Mouse (Mus musculus): ENCODE measurements at regions not wholly inside any gene's neighbourhood (a gene's known extent, or its start where the extent isn't known, plus 50 kb on each side); places are given as distances from the start of the nearest gene placed in this dataset.

GRCm38 (mm10) chr16:24219691-24220090 lies 173.6 kb upstream of the Lpp start:
- intact Hi-C loops (cut with DNase I; ENCODE audit: low total_unique reads): no loop called here
- no peak for DNase-seq

GRCm38 (mm10) chr16:24218850-24219185 lies 174.5 kb upstream of the Lpp start:
- no peak for DNase-seq
- intact Hi-C loops (cut with DNase I; ENCODE audit: low total_unique reads): no loop called here

GRCm38 (mm10) chr16:24218162-24218849 lies 175.0 kb upstream of the Lpp start:
- no peak for DNase-seq
- intact Hi-C loops (cut with DNase I; ENCODE audit: low total_unique reads): no loop called here

GRCm38 (mm10) chr16:24216828-24217227 lies 176.5 kb upstream of the Lpp start:
- DNase-seq: no peak
- intact Hi-C loops (cut with DNase I; ENCODE audit: low total_unique reads): no loop called here

GRCm38 (mm10) chr16:24215353-24215752 lies 178.0 kb upstream of the Lpp start:
- intact Hi-C loops (cut with DNase I; ENCODE audit: low total_unique reads): no loop called here
- no peak for DNase-seq

GRCm38 (mm10) chr16:24213577-24213976 lies 179.7 kb upstream of the Lpp start:
- intact Hi-C loops (cut with DNase I; ENCODE audit: low total_unique reads): no loop called here
- no peak for DNase-seq

- no peak for DNase-seq
- intact Hi-C loops (cut with DNase I; ENCODE audit: low total_unique reads): no loop called here
These were observed 180.6 kb upstream of the Lpp start for GRCm38 (mm10) chr16:24212702-24213101.

GRCm38 (mm10) chr16:24211588-24211987 lies 181.7 kb upstream of the Lpp start:
- intact Hi-C loops (cut with DNase I; ENCODE audit: low total_unique reads): no loop called here
- no peak for DNase-seq

- intact Hi-C loops (cut with DNase I; ENCODE audit: low total_unique reads): no loop called here
- no peak for DNase-seq
These were observed 184.4 kb upstream of the Lpp start for GRCm38 (mm10) chr16:24208876-24209275.

GRCm38 (mm10) chr16:24208118-24208517 lies 185.2 kb upstream of the Lpp start:
- intact Hi-C loops (cut with DNase I; ENCODE audit: low total_unique reads): no loop called here
- DNase-seq: no peak

- DNase-seq: no peak
- intact Hi-C loops (cut with DNase I; ENCODE audit: low total_unique reads): no loop called here
These were observed 186.3 kb upstream of the Lpp start for GRCm38 (mm10) chr16:24207056-24207455.

- intact Hi-C loops (cut with DNase I; ENCODE audit: low total_unique reads): no loop called here
- DNase-seq: no peak
These were observed 186.8 kb upstream of the Lpp start for GRCm38 (mm10) chr16:24206461-24206861.

GRCm38 (mm10) chr16:24205594-24205993 lies 187.7 kb upstream of the Lpp start:
- DNase-seq: peak; percentile 67
- intact Hi-C loops (cut with DNase I; ENCODE audit: low total_unique reads): no loop called here

GRCm38 (mm10) chr16:24204064-24204730 lies 189.1 kb upstream of the Lpp start:
- DNase-seq: no peak
- intact Hi-C loops (cut with DNase I; ENCODE audit: low total_unique reads): no loop called here

GRCm38 (mm10) chr16:24202653-24203052 lies 190.7 kb upstream of the Lpp start:
- no peak for DNase-seq
- intact Hi-C loops (cut with DNase I; ENCODE audit: low total_unique reads): no loop called here

- intact Hi-C loops (cut with DNase I; ENCODE audit: low total_unique reads): no loop called here
- DNase-seq: no peak
These were observed 191.9 kb upstream of the Lpp start for GRCm38 (mm10) chr16:24201455-24201854.

GRCm38 (mm10) chr16:24200200-24200599 lies 193.1 kb upstream of the Lpp start:
- no peak for DNase-seq
- intact Hi-C loops (cut with DNase I; ENCODE audit: low total_unique reads): no loop called here

- intact Hi-C loops (cut with DNase I; ENCODE audit: low total_unique reads): no loop called here
- no peak for DNase-seq
These were observed 193.7 kb upstream of the Lpp start for GRCm38 (mm10) chr16:24199408-24200167.

- no peak for DNase-seq
- intact Hi-C loops (cut with DNase I; ENCODE audit: low total_unique reads): no loop called here
These were observed 195.0 kb upstream of the Lpp start for GRCm38 (mm10) chr16:24198291-24198690.

GRCm38 (mm10) chr16:24197618-24198017 lies 195.7 kb upstream of the Lpp start:
- intact Hi-C loops (cut with DNase I; ENCODE audit: low total_unique reads): no loop called here
- no peak for DNase-seq

GRCm38 (mm10) chr16:24193945-24194344 lies 199.4 kb upstream of the Lpp start:
- no peak for DNase-seq
- intact Hi-C loops (cut with DNase I; ENCODE audit: low total_unique reads): no loop called here

Measured in gastrocnemius, postnatal 14 days (tissue).